Mouse (Mus musculus) cerebellum, postnatal 14 days (tissue): ENCODE data around the gene Misp.

Experiments used
- DNase-seq, 2 experiments: peaks; one replicate each; pipeline ENCODE4 v3.0.0; 2021; ENCODE audit warnings: mixed read lengths in 2 of 2

Misp gene

GRCm38 (mm10) chr10:79795905-79796304 lies 24.9 kb upstream of the Misp start:
- no peak for DNase-seq

GRCm38 (mm10) chr10:79797326-79797725 lies 23.5 kb upstream of the Misp start:
- no peak for DNase-seq

GRCm38 (mm10) chr10:79798289-79798928 lies 22.4 kb upstream of the Misp start:
- DNase-seq, result no peak

- DNase-seq, result peak in 1 of 2 experiments; percentile 42
Observed at GRCm38 (mm10) chr10:79800508-79800907, 20.3 kb upstream of the Misp start.

GRCm38 (mm10) chr10:79801837-79802236 lies 19.0 kb upstream of the Misp start:
- no peak for DNase-seq

- peak; percentile 41 to 53 for DNase-seq
Observed at GRCm38 (mm10) chr10:79802331-79802971, 18.3 kb upstream of the Misp start.

- peak; percentile 85 for DNase-seq
Observed at GRCm38 (mm10) chr10:79803716-79804323, 17.0 kb upstream of the Misp start.

- DNase-seq, result no peak
Observed at GRCm38 (mm10) chr10:79805636-79806035, 15.2 kb upstream of the Misp start.

- DNase-seq, result no peak
Observed at GRCm38 (mm10) chr10:79806331-79806730, 14.5 kb upstream of the Misp start.

GRCm38 (mm10) chr10:79806972-79807371 lies 13.8 kb upstream of the Misp start:
- no peak for DNase-seq

GRCm38 (mm10) chr10:79807826-79808225 lies 13.0 kb upstream of the Misp start:
- peak; percentile 79 to 86 for DNase-seq

- no peak for DNase-seq
Observed at GRCm38 (mm10) chr10:79808728-79809127, 12.1 kb upstream of the Misp start.

- peak; percentile 94 to 96 for DNase-seq
Observed at GRCm38 (mm10) chr10:79811736-79812637, 8.8 kb upstream of the Misp start.

GRCm38 (mm10) chr10:79814271-79814842 lies 6.4 kb upstream of the Misp start:
- DNase-seq, result no peak

GRCm38 (mm10) chr10:79815671-79816494 lies 4.9 kb upstream of the Misp start:
- no peak for DNase-seq

- no peak for DNase-seq
Observed at GRCm38 (mm10) chr10:79817111-79817510, 3.7 kb upstream of the Misp start.

- DNase-seq, result no peak
Observed at GRCm38 (mm10) chr10:79818225-79818624, 2.6 kb upstream of the Misp start.

GRCm38 (mm10) chr10:79819606-79820005 lies 1.2 kb upstream of the Misp start:
- DNase-seq, result no peak

GRCm38 (mm10) chr10:79820277-79820676 lies 512 bp upstream of the Misp start:
- no peak for DNase-seq

- no peak for DNase-seq
Observed at GRCm38 (mm10) chr10:79821731-79822130, 942 bp downstream of the Misp start.

GRCm38 (mm10) chr10:79822372-79822771 lies 1.6 kb downstream of the Misp start:
- no peak for DNase-seq

- no peak for DNase-seq
Observed at GRCm38 (mm10) chr10:79823011-79823410, 2.2 kb downstream of the Misp start.
